Mouse (Mus musculus): ENCODE results near the gene Fbxl18. TPM values are rescaled to one million over a fixed set of nuclear protein-coding genes. Genes with fewer than 3 reads are reported as not detected.

The Fbxl18 gene
- polyA plus RNA-seq, 1 experiment from 2014 or later = 13.0 TPM

GRCm38 (mm10) chr5:142821974-142822285 lies 73.3 kb downstream of the Fbxl18 start:
- Histone ChIP-seq H3K9me3 (no peaks in the 10 kb centered on the region), H3K36me3 (no peaks in the 10 kb centered on the region), H3K4me1 (replicated peaks) (peaks cover 28% of the 10 kb centered on the region), H3K27me3 (no peaks in the 10 kb centered on the region), H3K4me2 (peak overlapping the region; percentile 86), H3K9ac (replicated peaks) (peak overlapping the region; percentile 99), H3K4me3 (replicated peaks) (peak overlapping the region; percentile 100), H3K27ac (peak overlapping the region; percentile 100)
- ATAC-seq (ENCODE audit: insufficient number of reproducible peaks, insufficient read depth, low FRiP score, low TSS enrichment, low read depth) = no peak
- WGBS = under 1% methylated on average over 9 of the region's 9 CpGs

GRCm38 (mm10) chr5:142821266-142821973 lies 73.8 kb downstream of the Fbxl18 start:
- peak; percentile 1; the same call in 1 of the 2 replicates for ATAC-seq (ENCODE audit: insufficient number of reproducible peaks, insufficient read depth, low FRiP score, low TSS enrichment, low read depth)
- peak overlapping the region; percentile 100 for H3K4me3 ChIP-seq (replicated peaks)
- H3K9me3 ChIP-seq = no peaks in the 10 kb centered on the region
- peak overlapping the region; percentile 100 for H3K27ac ChIP-seq
- no peaks in the 10 kb centered on the region for H3K36me3 ChIP-seq
- peak overlapping the region; percentile 86 for H3K4me2 ChIP-seq
- no peaks in the 10 kb centered on the region for H3K27me3 ChIP-seq
- WGBS = under 1% methylated on average over 36 of the region's 36 CpGs
- peaks cover 28% of the 10 kb centered on the region for H3K4me1 ChIP-seq (replicated peaks)
- peak overlapping the region; percentile 99 for H3K9ac ChIP-seq (replicated peaks)

- no peaks in the 10 kb centered on the region for H3K27me3 ChIP-seq
- ATAC-seq (ENCODE audit: insufficient number of reproducible peaks, insufficient read depth, low FRiP score, low TSS enrichment, low read depth) = no peak
- under 1% methylated on average over 53 of the region's 53 CpGs for WGBS
- peaks cover 21% of the 10 kb centered on the region for H3K4me1 ChIP-seq (replicated peaks)
- H3K27ac ChIP-seq = peak overlapping the region; percentile 100
- H3K9ac ChIP-seq (replicated peaks) = peak overlapping the region; percentile 99
- peak overlapping the region; percentile 100 for H3K4me3 ChIP-seq (replicated peaks)
- H3K36me3 ChIP-seq = no peaks in the 10 kb centered on the region
- peak overlapping the region; percentile 86 for H3K4me2 ChIP-seq
- no peaks in the 10 kb centered on the region for H3K9me3 ChIP-seq
Observed at GRCm38 (mm10) chr5:142820276-142821265, 74.7 kb downstream of the Fbxl18 start.

GRCm38 (mm10) chr5:142819385-142820275 lies 75.6 kb downstream of the Fbxl18 start:
- peak overlapping the region; percentile 100 for H3K27ac ChIP-seq
- peak overlapping the region; percentile 99 for H3K9ac ChIP-seq (replicated peaks)
- peaks cover 6% of the 10 kb centered on the region for H3K36me3 ChIP-seq
- H3K4me2 ChIP-seq = peak overlapping the region; percentile 86
- peak; percentile 32; the same call in 1 of the 2 replicates for ATAC-seq (ENCODE audit: insufficient number of reproducible peaks, insufficient read depth, low FRiP score, low TSS enrichment, low read depth)
- H3K9me3 ChIP-seq = no peaks in the 10 kb centered on the region
- under 1% methylated on average over 36 of the region's 36 CpGs for WGBS
- H3K4me1 ChIP-seq (replicated peaks) = peaks cover 12% of the 10 kb centered on the region
- H3K4me3 ChIP-seq (replicated peaks) = peak overlapping the region; percentile 100
- no peaks in the 10 kb centered on the region for H3K27me3 ChIP-seq

- Histone ChIP-seq H3K4me2 (peak overlapping the region; percentile 86), H3K36me3 (peaks cover 16% of the 10 kb centered on the region), H3K27me3 (no peaks in the 10 kb centered on the region), H3K4me1 (replicated peaks) (peaks cover 3% of the 10 kb centered on the region), H3K27ac (peak overlapping the region; percentile 100), H3K9me3 (no peaks in the 10 kb centered on the region), H3K9ac (replicated peaks) (peak overlapping the region; percentile 99), H3K4me3 (replicated peaks) (peak overlapping the region; percentile 100)
- ATAC-seq (ENCODE audit: insufficient number of reproducible peaks, insufficient read depth, low FRiP score, low TSS enrichment, low read depth) = no peak
- WGBS = under 1% methylated on average over 43 of the region's 43 CpGs
Observed at GRCm38 (mm10) chr5:142818435-142819360, 76.5 kb downstream of the Fbxl18 start.

- H3K9ac ChIP-seq (replicated peaks) = peak within 1 kb of the TSS; percentile 100
Observed at GRCm38 (mm10) chr5:142817524-142818434, 77.4 kb downstream of the Fbxl18 start, which contains the start of gene Tnrc18. TSS of gene Tnrc18 (minus strand) at chr5:142817662.

More at GRCm38 (mm10) chr5:142817524-142818434, 77.4 kb downstream of the Fbxl18 start, which contains the start of gene Tnrc18:
- Histone ChIP-seq H3K4me3 (replicated peaks) (peak within 1 kb of the TSS; percentile 100), H3K27ac (peak within 1 kb of the TSS; percentile 100), H3K27me3 (no peaks in the 10 kb centered on the region), H3K4me1 (replicated peaks) (peaks cover 7% of the 10 kb centered on the region), H3K9me3 (no peaks in the 10 kb centered on the region), H3K4me2 (peak within 1 kb of the TSS; percentile 93), H3K36me3 (peaks cover 23% of the 10 kb centered on the region)
- ATAC-seq (ENCODE audit: insufficient number of reproducible peaks, insufficient read depth, low FRiP score, low TSS enrichment, low read depth) = peak; percentile 54
- under 1% methylated on average over 56 of the region's 56 CpGs for WGBS

Other genes starting within 250 kb of the Fbxl18 start
- 13.9 and 14.8 TPM in 2 replicates for gene Slc29a4, start 202.9 kb downstream of the Fbxl18 start, polyA plus RNA-seq (2016; fragmentation: Nextera tagmentation; extraction: Ambion mirVana)
- 60.9 and 61.2 TPM in 2 replicates for gene Tnrc18, start 77.8 kb downstream of the Fbxl18 start, polyA plus RNA-seq (2016; fragmentation: Nextera tagmentation; extraction: Ambion mirVana)
- 12,553 and 13,538 TPM in 2 replicates for gene Actb, start 11.3 kb upstream of the Fbxl18 start, polyA plus RNA-seq (2016; fragmentation: Nextera tagmentation; extraction: Ambion mirVana)
- 576 and 587 TPM in 2 replicates for gene Fscn1, start 64.9 kb upstream of the Fbxl18 start, polyA plus RNA-seq (2016; fragmentation: Nextera tagmentation; extraction: Ambion mirVana)
- 58.2 and 60.1 TPM in 2 replicates for gene Rnf216, start 217.6 kb upstream of the Fbxl18 start, polyA plus RNA-seq (2016; fragmentation: Nextera tagmentation; extraction: Ambion mirVana)